Mouse (Mus musculus) E14TG2a.4 (cell line): ENCODE results near the gene Sptbn4.

Source experiments
- CTCF ChIP-seq: conservative IDR thresholded peaks from 2 replicates; pipeline ENCODE4 v1.5.1; 2014; ENCODE audit warnings: low read length
- NANOG ChIP-seq: IDR thresholded peaks from 2 replicates; pipeline ENCODE4 v1.6.1; 2014; ENCODE audit warnings: borderline replicate concordance, low read length, mixed read lengths
- POU5F1 ChIP-seq: IDR thresholded peaks from 2 replicates; pipeline ENCODE4 v1.6.1; 2014; ENCODE audit warnings: low read length, borderline replicate concordance

DNA sequence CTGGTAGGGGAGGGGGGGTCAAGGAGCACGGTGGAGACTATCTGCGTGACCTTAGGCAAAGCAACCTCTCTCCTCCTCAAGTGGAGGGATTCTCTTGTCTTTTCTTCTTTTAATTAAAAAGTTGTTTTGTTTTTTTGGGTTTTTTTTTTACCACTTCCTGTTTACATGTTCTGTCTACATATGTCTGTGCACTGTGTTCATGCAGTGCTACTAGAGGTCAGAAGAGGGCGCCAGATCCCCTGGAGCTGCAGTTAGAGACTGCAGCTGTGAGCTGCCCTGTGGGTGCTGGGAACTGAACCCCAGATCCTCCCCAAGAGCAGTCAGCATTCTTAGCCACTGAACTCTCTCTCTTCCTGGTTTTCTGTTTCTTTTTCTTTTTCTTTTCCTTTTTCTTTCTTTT, 28.4 kb downstream of the Sptbn4 start:
- TF ChIP-seq POU5F1 (no peak), CTCF (peak; percentile 79), NANOG (no peak)
